Mouse (Mus musculus): ENCODE results near the gene Gnpnat1. TPM values are rescaled to one million over a fixed set of nuclear protein-coding genes. Genes with fewer than 3 reads are reported as not detected.
"Not testable (repeated sequence)": the region's sequence is repeated elsewhere in the genome, so short reads cannot be mapped to it uniquely, and the experiment has no call there.

Gene Gnpnat1
- 49.7 and 51.5 TPM in 2 replicates for polyA plus RNA-seq (2014; fragmentation: Nextera tagmentation; extraction: Ambion mirVana)

GRCm38 (mm10) chr14:45404813-45405212, at the start of gene Gnpnat1:
Gene Gnpnat1, minus strand, starts transcription at chr14:45404913.
- H3K36me3 ChIP-seq (ENCODE audit: control insufficient read depth, insufficient read depth, low read length); H3K27ac ChIP-seq (ENCODE audit: low read depth, low read length); H3K4me3 ChIP-seq (ENCODE audit: low read depth, low read length); H3K27me3 ChIP-seq (replicated peaks; ENCODE audit: control insufficient read depth, insufficient read depth, low read length); H3K9me3 ChIP-seq (ENCODE audit: control insufficient read depth, low read length); ATAC-seq (replicated peaks; ENCODE audit: low FRiP score); H3K9ac ChIP-seq (ENCODE audit: low read depth, low read length); H3K4me1 ChIP-seq (replicated peaks; ENCODE audit: control insufficient read depth, insufficient read depth, low read length); H3K4me2 ChIP-seq; DNase-seq (ENCODE audit: low spot score): not testable (repeated sequence)
- WGBS = 72% methylated on average over 1 of the region's 3 CpGs

DNA sequence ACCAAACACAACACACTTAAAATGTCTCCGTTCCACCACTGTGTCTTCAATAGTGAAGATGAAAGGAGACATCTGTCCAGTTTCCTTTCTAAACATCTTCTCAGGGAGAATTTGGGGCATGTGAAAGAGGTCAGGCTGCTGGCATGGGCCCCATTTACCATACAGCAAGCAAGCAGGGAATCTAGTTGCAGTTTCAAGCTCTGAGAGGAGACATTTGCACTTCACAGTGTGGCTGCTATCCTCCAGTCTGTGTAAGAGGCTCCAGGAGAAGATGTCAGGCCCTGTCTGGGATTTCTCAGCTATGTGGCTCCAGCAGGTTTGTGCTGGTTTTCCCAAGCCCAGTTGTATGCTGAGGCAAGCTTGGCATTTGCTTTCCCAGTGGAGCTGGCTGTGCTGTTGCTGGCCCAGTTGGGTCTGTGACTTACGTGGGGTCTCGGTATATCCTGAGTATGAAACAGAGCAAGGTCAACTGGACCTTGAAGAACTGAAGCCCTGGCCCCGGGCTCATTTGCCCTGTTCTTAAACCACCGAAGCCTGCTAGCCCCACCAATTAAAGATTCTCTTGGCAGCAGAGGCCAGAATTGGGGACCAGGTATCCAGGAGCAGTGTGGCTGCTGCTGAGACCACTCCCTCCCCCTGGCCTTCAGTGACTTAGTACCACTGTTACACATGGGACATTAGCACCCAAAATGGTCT, 49.0 kb upstream of the Gnpnat1 start:
- Histone ChIP-seq H3K27ac (ENCODE audit: low read depth, low read length) (0 out of 2 replicates have a peak overlapping the region, but pooled peaks have one; percentile 54), H3K4me3 (ENCODE audit: low read depth, low read length) (no peak overlapping the region), H3K9ac (ENCODE audit: low read depth, low read length) (no peak overlapping the region), H3K4me2 (no peak overlapping the region), H3K4me1 (replicated peaks; ENCODE audit: control insufficient read depth, insufficient read depth, low read length) (peaks cover 31% of the 10 kb centered on the region), H3K27me3 (replicated peaks; ENCODE audit: control insufficient read depth, insufficient read depth, low read length) (no peaks in the 10 kb centered on the region), H3K9me3 (ENCODE audit: control insufficient read depth, low read length) (no peaks in the 10 kb centered on the region), H3K36me3 (ENCODE audit: control insufficient read depth, insufficient read depth, low read length) (no peaks in the 10 kb centered on the region)
- DNase-seq (ENCODE audit: low spot score) = no peak
- 73% methylated on average over 5 of the region's 5 CpGs for WGBS
- ATAC-seq (replicated peaks; ENCODE audit: low FRiP score) = no peak

DNA sequence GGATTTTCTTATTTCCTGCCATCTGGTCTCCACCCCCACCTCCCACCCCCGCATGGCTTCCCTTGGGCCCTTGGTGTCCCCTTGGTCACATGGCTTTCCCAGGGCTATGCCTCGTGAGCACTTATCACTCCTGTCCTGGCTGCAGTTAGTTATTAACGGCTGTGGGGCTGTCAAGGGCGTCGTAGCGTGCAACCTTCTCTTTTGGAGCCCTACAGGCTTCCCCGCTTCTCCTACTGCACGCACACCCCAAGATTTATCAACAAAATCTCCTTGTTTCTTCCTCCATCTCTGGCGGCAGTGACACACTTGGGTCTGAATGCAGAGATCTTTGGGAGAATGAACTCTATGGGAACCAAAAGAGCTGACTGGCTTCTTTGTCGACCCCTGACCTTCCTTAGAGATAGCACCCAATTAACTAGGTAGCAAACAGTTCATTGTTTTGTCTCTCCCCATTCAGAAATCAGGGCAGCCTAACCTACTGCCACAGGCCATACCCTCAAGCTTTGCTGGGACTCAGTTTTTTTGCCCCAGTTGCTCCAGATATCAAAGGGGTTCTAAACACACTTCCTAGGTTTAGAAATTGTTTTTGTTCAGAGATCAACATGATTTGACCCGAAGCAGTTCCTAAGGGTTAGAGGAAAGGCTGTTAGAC, 48.3 kb upstream of the Gnpnat1 start:
- peaks cover 31% of the 10 kb centered on the region for H3K4me1 ChIP-seq (replicated peaks; ENCODE audit: control insufficient read depth, insufficient read depth, low read length)
- H3K4me2 ChIP-seq = no peak overlapping the region; the same call in 1 of the 2 replicates
- H3K4me3 ChIP-seq (ENCODE audit: low read depth, low read length) = no peak overlapping the region
- 15% methylated on average over 11 of the region's 11 CpGs for WGBS
- DNase-seq (ENCODE audit: low spot score) = no peak
- H3K27ac ChIP-seq (ENCODE audit: low read depth, low read length) = peak overlapping the region; percentile 54; the same call in 1 of the 2 replicates
- H3K36me3 ChIP-seq (ENCODE audit: control insufficient read depth, insufficient read depth, low read length) = no peaks in the 10 kb centered on the region
- no peaks in the 10 kb centered on the region for H3K27me3 ChIP-seq (replicated peaks; ENCODE audit: control insufficient read depth, insufficient read depth, low read length)
- H3K9me3 ChIP-seq (ENCODE audit: control insufficient read depth, low read length) = no peaks in the 10 kb centered on the region
- ATAC-seq (replicated peaks; ENCODE audit: low FRiP score) = peak; percentile 71
- H3K9ac ChIP-seq (ENCODE audit: low read depth, low read length) = no peak overlapping the region

- Histone ChIP-seq H3K27ac (ENCODE audit: low read depth, low read length) (peak overlapping the region; percentile 33; the same call in 1 of the 2 replicates), H3K36me3 (ENCODE audit: control insufficient read depth, insufficient read depth, low read length) (no peaks in the 10 kb centered on the region), H3K4me3 (ENCODE audit: low read depth, low read length) (no peak overlapping the region), H3K4me1 (replicated peaks; ENCODE audit: control insufficient read depth, insufficient read depth, low read length) (peaks cover 30% of the 10 kb centered on the region), H3K4me2 (no peak overlapping the region), H3K9ac (ENCODE audit: low read depth, low read length) (no peak overlapping the region), H3K27me3 (replicated peaks; ENCODE audit: control insufficient read depth, insufficient read depth, low read length) (no peaks in the 10 kb centered on the region), H3K9me3 (ENCODE audit: control insufficient read depth, low read length) (no peaks in the 10 kb centered on the region)
- ATAC-seq (replicated peaks; ENCODE audit: low FRiP score) (no peak), DNase-seq (ENCODE audit: low spot score) (no peak)
- WGBS = 54% methylated on average over 4 of the region's 4 CpGs
Measured at GRCm38 (mm10) chr14:45452148-45452547, 47.4 kb upstream of the Gnpnat1 start.

DNA sequence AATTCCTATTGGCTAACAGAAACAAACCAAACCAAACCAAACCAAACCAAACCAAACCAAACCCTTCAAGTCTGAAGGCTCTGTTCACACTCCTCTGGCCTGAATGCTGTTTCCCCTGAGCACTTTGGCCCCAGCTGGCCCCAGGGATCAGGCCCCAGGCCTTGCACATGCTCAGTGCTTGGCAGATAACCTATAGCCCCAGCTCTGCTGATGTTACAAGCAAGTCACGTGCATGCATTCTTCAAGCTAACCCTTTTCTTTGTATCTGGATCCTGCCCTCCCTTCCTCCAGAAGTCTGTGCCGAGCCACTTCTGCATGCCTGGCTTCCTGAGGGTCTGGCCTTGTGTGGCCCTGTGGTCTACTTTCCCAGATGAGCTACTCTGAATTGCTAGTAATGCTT, 46.4 kb upstream of the Gnpnat1 start:
- no peak overlapping the region for H3K4me3 ChIP-seq (ENCODE audit: low read depth, low read length)
- ATAC-seq (replicated peaks; ENCODE audit: low FRiP score) = peak; percentile 53; the same call in 1 of the 2 replicates

DNA sequence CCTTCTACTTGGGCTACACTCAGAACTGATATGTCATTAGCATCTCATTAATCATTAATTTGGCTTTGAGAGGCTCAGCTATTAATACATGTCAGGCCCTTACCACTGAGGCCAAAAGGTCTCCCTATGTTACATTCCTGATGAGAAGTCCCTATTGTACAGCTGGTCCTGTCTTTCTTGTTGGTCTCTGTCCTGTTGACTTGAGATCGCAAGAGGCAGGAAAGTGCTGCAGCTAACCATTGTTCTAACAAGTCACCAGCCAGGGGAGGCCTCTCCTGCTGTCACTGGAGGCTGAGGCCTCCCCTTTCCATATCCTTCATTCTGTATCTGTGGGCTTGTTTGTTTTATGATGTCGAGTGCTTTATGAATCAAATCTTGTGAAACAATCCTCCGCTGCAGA, 42.1 kb upstream of the Gnpnat1 start:
- no peaks in the 10 kb centered on the region for H3K36me3 ChIP-seq (ENCODE audit: control insufficient read depth, insufficient read depth, low read length)
- H3K27ac ChIP-seq (ENCODE audit: low read depth, low read length) = no peak overlapping the region
- H3K9ac ChIP-seq (ENCODE audit: low read depth, low read length) = no peak overlapping the region
- no peaks in the 10 kb centered on the region for H3K9me3 ChIP-seq (ENCODE audit: control insufficient read depth, low read length)
- H3K27me3 ChIP-seq (replicated peaks; ENCODE audit: control insufficient read depth, insufficient read depth, low read length) = no peaks in the 10 kb centered on the region
- H3K4me1 ChIP-seq (replicated peaks; ENCODE audit: control insufficient read depth, insufficient read depth, low read length) = peaks cover 7% of the 10 kb centered on the region
- no peak overlapping the region for H3K4me3 ChIP-seq (ENCODE audit: low read depth, low read length)
- 77% methylated on average over 3 of the region's 3 CpGs for WGBS
- H3K4me2 ChIP-seq = no peak overlapping the region
- DNase-seq (ENCODE audit: low spot score) (no peak), ATAC-seq (replicated peaks; ENCODE audit: low FRiP score) (no peak)

More for the DNA sequence above, 46.4 kb upstream of the Gnpnat1 start:
- H3K4me2 ChIP-seq = no peak overlapping the region
- peak overlapping the region; percentile 11; the same call in 1 of the 2 replicates for H3K27ac ChIP-seq (ENCODE audit: low read depth, low read length)
- H3K27me3 ChIP-seq (replicated peaks; ENCODE audit: control insufficient read depth, insufficient read depth, low read length) = no peaks in the 10 kb centered on the region
- no peak overlapping the region for H3K9ac ChIP-seq (ENCODE audit: low read depth, low read length)
- 34% methylated on average over 2 of the region's 2 CpGs for WGBS
- no peaks in the 10 kb centered on the region for H3K9me3 ChIP-seq (ENCODE audit: control insufficient read depth, low read length)
- no peaks in the 10 kb centered on the region for H3K36me3 ChIP-seq (ENCODE audit: control insufficient read depth, insufficient read depth, low read length)
- DNase-seq (ENCODE audit: low spot score) = no peak
- H3K4me1 ChIP-seq (replicated peaks; ENCODE audit: control insufficient read depth, insufficient read depth, low read length) = peaks cover 24% of the 10 kb centered on the region

- Histone ChIP-seq H3K4me1 (replicated peaks; ENCODE audit: control insufficient read depth, insufficient read depth, low read length) (peaks cover 3% of the 10 kb centered on the region; the same call in 1 of the 2 replicates), H3K27ac (ENCODE audit: low read depth, low read length) (no peak overlapping the region), H3K4me3 (ENCODE audit: low read depth, low read length) (no peak overlapping the region), H3K36me3 (ENCODE audit: control insufficient read depth, insufficient read depth, low read length) (no peaks in the 10 kb centered on the region), H3K4me2 (peak overlapping the region; percentile 20; the same call in 1 of the 2 replicates), H3K9me3 (ENCODE audit: control insufficient read depth, low read length) (no peaks in the 10 kb centered on the region), H3K9ac (ENCODE audit: low read depth, low read length) (no peak overlapping the region), H3K27me3 (replicated peaks; ENCODE audit: control insufficient read depth, insufficient read depth, low read length) (no peaks in the 10 kb centered on the region)
- ATAC-seq (replicated peaks; ENCODE audit: low FRiP score) (peak; percentile 85), DNase-seq (ENCODE audit: low spot score) (no peak)
- WGBS = 53% methylated on average over 12 of the region's 12 CpGs
Measured at GRCm38 (mm10) chr14:45445445-45445844, 40.7 kb upstream of the Gnpnat1 start.

GRCm38 (mm10) chr14:45444870-45445269, 40.2 kb upstream of the Gnpnat1 start:
- no peaks in the 10 kb centered on the region for H3K27me3 ChIP-seq (replicated peaks; ENCODE audit: control insufficient read depth, insufficient read depth, low read length)
- no peak overlapping the region for H3K9ac ChIP-seq (ENCODE audit: low read depth, low read length)
- no peak overlapping the region for H3K27ac ChIP-seq (ENCODE audit: low read depth, low read length)
- no peaks in the 10 kb centered on the region for H3K9me3 ChIP-seq (ENCODE audit: control insufficient read depth, low read length)
- H3K4me2 ChIP-seq = no peak overlapping the region
- H3K4me1 ChIP-seq (replicated peaks; ENCODE audit: control insufficient read depth, insufficient read depth, low read length) = peaks cover 3% of the 10 kb centered on the region; the same call in 1 of the 2 replicates
- H3K4me3 ChIP-seq (ENCODE audit: low read depth, low read length) = no peak overlapping the region
- H3K36me3 ChIP-seq (ENCODE audit: control insufficient read depth, insufficient read depth, low read length) = no peaks in the 10 kb centered on the region
- DNase-seq (ENCODE audit: low spot score) (no peak), ATAC-seq (replicated peaks; ENCODE audit: low FRiP score) (no peak)
- 57% methylated on average over 7 of the region's 7 CpGs for WGBS

Data from liver, embryonic 11.5 days (tissue).